Mouse (Mus musculus): ENCODE results near the gene Jmjd6.
"Not testable (repeated sequence)": the region's sequence is repeated elsewhere in the genome, so short reads cannot be mapped to it uniquely, and the experiment has no call there.

The Jmjd6 gene

DNA sequence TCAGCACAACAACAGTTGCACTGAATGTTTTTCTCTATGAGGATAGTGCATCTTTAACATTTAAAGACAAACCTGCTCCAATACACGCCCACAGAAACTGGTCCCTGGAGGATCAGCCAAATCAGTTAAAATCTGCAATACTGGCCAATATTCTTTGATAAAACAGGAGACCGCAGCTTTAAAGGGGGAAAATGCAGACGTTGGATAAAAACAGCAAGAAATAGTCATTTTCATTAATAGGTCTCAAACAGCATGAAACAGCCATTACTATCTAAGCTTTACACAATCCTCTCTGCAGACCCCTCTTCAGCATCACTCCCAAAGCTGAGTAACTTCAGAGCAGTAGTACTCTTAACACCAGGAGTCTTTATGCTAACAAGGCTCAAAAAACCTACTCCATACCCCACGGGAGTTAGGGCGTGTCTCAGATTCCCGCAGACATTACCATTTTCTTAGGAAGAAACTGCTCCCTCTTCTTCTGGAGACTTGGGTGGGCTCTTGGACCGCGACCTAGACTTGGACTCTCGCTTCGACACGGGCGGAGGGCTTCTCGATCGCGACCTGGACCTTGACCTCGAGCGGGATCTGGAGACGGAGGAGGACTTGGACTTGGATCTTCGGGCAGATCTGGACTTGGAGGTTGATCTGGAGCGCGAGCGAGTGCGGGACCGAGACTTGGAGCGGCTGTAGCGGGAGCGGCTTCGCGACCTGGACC, 8.5 kb upstream of the Jmjd6 start:
- peak in 1 of 2 experiments; percentile 36 for DNase-seq

DNA sequence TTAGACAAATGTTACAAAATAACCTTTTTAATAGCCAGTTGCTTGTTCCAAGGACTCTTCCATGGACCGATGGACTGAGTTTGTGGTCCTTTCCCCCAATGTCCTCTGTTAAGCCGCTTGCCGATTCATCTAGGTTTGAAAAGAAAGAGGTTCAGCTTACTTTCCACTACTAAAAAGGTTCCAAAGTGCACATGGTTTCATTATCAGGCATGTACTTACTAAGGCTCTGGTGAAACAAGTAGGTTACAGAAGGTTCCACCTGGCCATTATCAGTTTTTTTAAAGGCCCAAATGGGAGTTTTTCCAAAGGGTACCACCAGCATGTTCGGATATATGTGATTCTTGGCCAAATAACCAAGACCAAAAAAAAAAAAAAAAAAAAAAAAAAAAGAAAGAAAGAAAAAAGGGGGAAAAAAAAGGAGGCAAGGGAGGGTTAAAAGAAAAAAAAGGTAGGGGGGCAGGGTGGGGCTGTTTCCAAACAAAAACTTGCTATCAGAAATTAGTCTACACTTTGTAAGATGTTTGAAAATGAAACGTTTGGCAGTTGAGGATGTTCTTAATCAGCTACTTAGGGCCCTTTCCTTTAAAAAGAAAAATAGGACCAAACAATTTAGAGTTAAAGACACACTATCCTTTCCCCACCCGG, 7.7 kb upstream of the Jmjd6 start:
- no peak for DNase-seq

GRCm38 (mm10) chr11:116850085-116850484, 6.8 kb upstream of the Jmjd6 start:
- DNase-seq: no peak

- no peak for DNase-seq
These were observed 6.3 kb upstream of the Jmjd6 start for GRCm38 (mm10) chr11:116849587-116849986.

DNA sequence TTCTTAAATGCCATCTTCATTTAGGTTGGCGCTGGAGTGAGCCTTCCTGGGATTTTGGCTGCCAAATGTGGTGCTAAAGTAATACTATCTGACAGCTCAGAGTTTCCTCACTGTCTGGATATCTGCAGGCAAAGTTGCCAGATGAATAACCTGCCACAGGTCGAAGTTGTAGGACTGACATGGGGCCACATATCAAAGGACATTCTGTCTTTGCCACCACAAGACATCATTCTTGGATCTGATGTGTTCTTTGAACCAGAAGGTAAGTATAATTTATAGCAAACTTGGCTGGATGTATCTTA, 5.6 kb upstream of the Jmjd6 start:
- DNase-seq: not testable (repeated sequence)

- DNase-seq: no peak
These were observed 5.0 kb upstream of the Jmjd6 start for GRCm38 (mm10) chr11:116848086-116848876.

DNA sequence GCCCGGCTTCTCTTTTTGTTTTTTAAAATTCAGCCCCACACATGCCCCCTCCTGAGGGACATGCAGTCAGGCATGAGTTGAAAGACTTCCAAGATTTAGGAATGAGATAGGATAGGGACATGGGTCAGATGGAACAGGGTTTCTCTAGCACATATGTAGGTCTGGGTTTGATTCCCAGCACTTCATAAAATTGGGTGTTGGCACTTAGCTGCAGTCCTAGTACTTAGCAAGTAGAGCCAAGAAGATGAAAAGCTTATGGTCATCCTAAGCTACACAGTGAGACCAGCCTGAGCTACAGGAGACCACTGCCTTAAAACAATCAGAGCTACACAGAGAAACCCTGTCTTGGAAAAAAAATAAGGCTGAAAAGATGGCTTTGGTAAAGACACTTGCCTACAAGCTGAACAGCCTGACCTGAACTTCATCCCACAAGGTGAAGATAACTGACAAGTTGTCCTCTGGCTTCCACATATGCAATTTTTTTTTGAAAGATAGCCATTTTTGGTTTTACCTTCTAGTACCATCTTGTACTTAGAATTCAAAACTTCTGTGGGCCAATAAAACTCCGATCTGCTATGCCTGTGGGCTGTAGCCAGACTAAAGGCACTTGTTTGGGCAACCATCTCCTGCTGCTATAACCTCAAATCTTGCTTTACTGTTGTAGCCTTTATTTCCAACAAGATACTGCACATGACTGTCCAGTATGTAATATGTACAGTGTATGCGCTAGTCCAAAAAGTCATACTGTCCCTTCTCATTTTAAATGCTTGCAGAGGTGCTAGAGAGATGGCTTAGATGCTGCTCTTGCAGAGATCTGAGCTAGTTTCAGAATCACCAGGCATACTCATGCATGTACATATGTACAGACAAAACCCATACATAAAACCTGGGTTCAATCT, 4.2 kb upstream of the Jmjd6 start:
- DNase-seq: no peak

DNA sequence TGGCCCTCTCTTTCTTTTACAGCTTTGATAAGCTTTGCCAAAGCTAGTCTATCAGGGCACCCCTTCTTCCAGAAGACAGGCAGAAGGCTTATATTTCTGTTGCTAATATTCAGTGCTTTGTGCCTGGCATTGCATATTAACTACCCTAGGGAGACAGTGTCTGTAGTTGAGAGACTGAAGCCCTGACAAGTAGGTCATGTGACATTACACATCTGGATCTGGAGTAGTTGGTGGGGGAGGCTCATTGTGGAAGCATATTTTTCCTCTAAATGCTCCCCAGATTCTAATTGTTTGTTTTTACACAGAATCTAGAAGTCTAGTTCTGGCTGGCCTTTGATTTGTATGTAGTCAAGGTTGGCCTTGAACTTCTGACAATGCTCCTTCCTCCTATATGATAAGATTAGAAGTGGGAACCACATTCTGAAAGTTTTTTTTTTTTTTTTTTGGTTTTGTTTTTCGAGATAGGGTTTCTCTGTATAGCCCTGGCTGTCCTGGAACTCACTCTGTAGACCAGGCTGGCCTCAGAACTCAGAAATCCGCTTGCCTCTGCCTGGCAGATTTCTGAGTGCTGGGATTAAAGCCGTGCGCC, 3.4 kb upstream of the Jmjd6 start:
- no peak for DNase-seq

- peak; percentile 83 for DNase-seq
These were observed 553 bp downstream of the Jmjd6 start for GRCm38 (mm10) chr11:116842531-116843260.

DNA sequence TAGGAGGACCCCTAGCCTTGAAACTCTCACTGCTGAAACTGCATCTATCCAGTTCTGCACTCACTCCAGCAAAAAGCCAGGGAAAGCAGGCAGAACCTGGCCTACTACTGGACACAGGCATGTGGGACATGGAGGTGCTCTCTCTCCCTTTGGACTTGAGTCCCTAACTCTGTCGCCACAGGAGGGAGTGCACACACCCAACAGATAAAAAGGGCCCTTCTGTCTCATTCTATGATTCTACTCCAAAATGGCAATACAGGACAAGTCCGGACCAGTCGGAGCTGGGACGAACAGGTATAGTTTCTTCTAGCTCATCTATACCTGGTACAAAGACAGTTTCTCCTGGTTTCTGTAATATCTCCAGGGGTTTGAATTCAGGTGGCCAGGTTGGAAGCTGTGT, 2.5 kb downstream of the Jmjd6 start:
- no peak for DNase-seq

DNA sequence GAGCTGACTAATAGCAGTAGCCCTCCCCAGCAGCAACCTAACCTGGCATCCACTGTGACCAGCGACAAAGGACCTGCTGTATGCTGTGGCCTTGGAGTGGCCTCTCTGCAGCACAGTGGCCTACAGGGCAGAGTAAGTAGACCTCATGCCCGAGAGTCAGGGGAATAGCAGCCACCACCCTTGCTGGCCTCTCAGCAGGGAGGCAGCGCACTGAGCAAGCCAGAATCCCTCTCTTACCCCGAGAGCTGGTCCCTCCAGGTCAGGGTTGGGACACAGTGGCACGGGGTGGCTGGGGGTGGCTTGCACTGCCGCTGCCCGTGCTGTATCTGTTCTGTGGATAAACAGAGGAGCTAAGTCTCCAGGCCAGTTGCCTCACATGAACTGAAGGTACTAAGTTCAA, 3.6 kb downstream of the Jmjd6 start:
- DNase-seq: no peak

GRCm38 (mm10) chr11:116838936-116839335, 4.3 kb downstream of the Jmjd6 start:
- no peak for DNase-seq

DNA sequence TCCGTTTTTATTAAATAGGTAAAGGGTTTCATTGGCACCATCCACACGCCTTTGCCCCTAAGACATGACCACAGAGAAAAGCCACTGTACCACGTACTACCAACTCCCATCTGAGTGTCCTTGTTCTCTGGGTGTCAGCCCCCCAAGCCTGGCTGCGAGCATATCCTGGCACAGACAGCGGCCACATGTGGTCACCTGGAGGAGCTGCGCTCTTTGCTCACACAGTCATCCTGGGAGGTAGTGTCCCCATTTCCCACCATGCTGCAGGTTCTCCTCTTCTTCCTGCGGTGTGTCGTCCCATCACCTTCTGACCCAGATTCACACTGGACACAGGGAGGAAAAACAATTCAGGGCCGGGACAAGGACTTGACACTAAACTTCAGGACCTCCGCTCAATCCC, 5.8 kb downstream of the Jmjd6 start:
- no peak for DNase-seq

GRCm38 (mm10) chr11:116836283-116836682, 7.0 kb downstream of the Jmjd6 start:
- DNase-seq: no peak

GRCm38 (mm10) chr11:116834954-116835353, 8.3 kb downstream of the Jmjd6 start:
- DNase-seq: no peak

DNA sequence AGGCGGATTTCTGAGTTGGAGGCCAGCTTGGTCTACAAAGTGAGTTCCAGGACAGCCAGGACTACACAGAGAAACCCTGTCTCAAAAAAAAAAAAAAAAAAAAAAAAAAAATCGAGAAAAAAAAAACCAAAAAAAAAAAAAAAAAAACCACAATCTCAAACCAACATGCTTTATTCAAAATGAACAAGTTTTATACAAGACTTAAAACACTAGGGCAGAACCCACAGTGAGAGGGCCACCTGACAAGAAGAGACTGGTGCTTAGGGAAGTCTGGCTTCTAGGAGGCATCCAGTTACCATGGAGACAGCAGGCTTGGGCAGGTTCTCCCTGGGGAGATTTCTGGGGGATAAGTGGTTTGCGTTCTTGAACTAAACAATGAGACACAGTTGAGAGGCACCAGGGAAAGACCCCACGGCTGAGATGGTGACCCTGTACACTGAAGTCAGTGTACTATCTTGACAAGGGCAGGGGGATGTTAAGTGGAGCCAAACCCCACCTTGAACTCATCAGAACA, 11.0 kb downstream of the Jmjd6 start:
- DNase-seq: no peak

GRCm38 (mm10) chr11:116827534-116828165, 15.6 kb downstream of the Jmjd6 start, which contains the start of gene Mxra7:
Mxra7 (minus strand) TSS chr11:116828046.
- peak; percentile 83 to 86 for DNase-seq

DNA sequence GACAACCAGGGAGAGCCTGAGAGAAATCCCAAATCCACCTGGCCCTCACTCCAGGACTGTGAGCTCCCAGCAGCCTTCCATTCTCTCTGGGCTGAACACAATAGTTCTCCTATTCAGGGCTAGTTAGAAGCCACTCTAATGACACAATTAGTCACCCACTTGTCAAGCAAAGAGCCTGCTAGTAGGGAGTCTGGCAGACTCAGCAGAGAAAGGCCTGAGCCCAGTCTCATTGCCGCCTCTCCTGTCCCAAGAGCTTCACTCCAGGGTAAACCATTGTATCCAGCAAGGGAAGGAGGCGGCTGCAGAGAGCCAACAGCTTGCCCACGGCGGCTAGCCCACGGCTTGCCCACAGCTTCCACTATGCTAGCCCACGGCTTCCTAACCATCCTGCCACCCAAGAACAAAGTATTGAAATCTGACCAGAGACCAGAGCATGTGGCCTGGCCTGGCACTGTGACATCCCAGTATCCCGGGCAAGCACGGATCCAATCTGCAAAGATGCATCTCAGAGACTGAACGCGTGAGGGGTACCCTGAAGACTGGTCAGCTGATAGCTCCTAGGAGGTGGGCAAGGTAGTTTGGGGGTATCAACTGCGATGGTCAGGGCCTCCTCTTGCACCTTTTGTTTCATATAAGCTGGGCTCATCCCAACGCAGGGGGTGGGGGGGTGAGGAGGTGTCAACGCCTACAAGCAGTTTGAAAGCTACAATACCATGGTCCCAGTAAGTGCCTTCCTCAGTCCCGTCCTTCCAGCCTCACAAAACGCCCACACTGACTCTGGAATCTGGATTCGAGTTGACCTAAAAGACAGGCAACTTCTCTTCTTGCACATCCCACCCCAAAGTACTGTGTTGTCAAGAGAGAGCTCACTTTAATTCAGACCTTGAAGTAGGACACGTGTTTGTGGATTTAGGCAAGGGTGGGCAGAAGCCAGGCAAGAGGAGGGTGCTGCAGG, 16.4 kb downstream of the Jmjd6 start:
- peak; percentile 41 to 48 for DNase-seq

- DNase-seq: no peak
These were observed 18.0 kb downstream of the Jmjd6 start for GRCm38 (mm10) chr11:116825230-116825629.

- not testable (repeated sequence) for DNase-seq
These were observed 19.4 kb downstream of the Jmjd6 start for GRCm38 (mm10) chr11:116823885-116824284.

Measured in cerebellum, postnatal 10 days (tissue).